Mouse (Mus musculus) c-Kit-positive CD71-negative TER-119-negative erythroid progenitor cells, embryonic 14.5 days (primary cell): ENCODE data around the gene Tuba3a.

ENCODE experiments used
- DNase-seq: peaks from one replicate; pipeline ENCODE4 v3.0.0-alpha.2; 2013; ENCODE audit warnings: low read depth

Tuba3a gene

GRCm38 (mm10) chr6:125265239-125265638 is 20.6 kb downstream of the Tuba3a start:
- DNase-seq = no peak

GRCm38 (mm10) chr6:125264219-125264618 is 21.6 kb downstream of the Tuba3a start:
- no peak for DNase-seq

GRCm38 (mm10) chr6:125260006-125260555 is 25.8 kb downstream of the Tuba3a start:
- DNase-seq = no peak

- no peak for DNase-seq
Observed at GRCm38 (mm10) chr6:125256222-125256966, 29.4 kb downstream of the Tuba3a start.

GRCm38 (mm10) chr6:125255516-125256044 is 30.3 kb downstream of the Tuba3a start:
- no peak for DNase-seq

GRCm38 (mm10) chr6:125253863-125254715 is 31.8 kb downstream of the Tuba3a start:
- DNase-seq = no peak

- DNase-seq = no peak
Observed at GRCm38 (mm10) chr6:125252711-125253110, 33.1 kb downstream of the Tuba3a start.

GRCm38 (mm10) chr6:125252285-125252684 is 33.6 kb downstream of the Tuba3a start:
- no peak for DNase-seq

GRCm38 (mm10) chr6:125244551-125244950 is 41.3 kb downstream of the Tuba3a start:
- DNase-seq = no peak

- DNase-seq = no peak
Observed at GRCm38 (mm10) chr6:125241566-125241965, 44.3 kb downstream of the Tuba3a start.

- DNase-seq = no peak
Observed at GRCm38 (mm10) chr6:125240617-125241016, 45.2 kb downstream of the Tuba3a start.

- no peak for DNase-seq
Observed at GRCm38 (mm10) chr6:125239547-125239946, 46.3 kb downstream of the Tuba3a start.

GRCm38 (mm10) chr6:125238396-125238795 is 47.4 kb downstream of the Tuba3a start:
- DNase-seq = no peak

- DNase-seq = no peak
Observed at GRCm38 (mm10) chr6:125237421-125237820, 48.4 kb downstream of the Tuba3a start.

GRCm38 (mm10) chr6:125236782-125237181 is 49.1 kb downstream of the Tuba3a start, which contains the start of gene Cd27:
TSS of gene Cd27 (minus strand) at chr6:125237010.
- DNase-seq = no peak

GRCm38 (mm10) chr6:125236341-125236740 is 49.5 kb downstream of the Tuba3a start:
- DNase-seq = no peak

GRCm38 (mm10) chr6:125234520-125234828 is 51.4 kb downstream of the Tuba3a start:
- DNase-seq = no peak

- DNase-seq = no peak
Observed at GRCm38 (mm10) chr6:125233816-125234519, 51.9 kb downstream of the Tuba3a start.

GRCm38 (mm10) chr6:125232516-125232915 is 53.3 kb downstream of the Tuba3a start:
- no peak for DNase-seq

- no peak for DNase-seq
Observed at GRCm38 (mm10) chr6:125232045-125232437, 53.8 kb downstream of the Tuba3a start.

GRCm38 (mm10) chr6:125231117-125232044 is 54.5 kb downstream of the Tuba3a start, which contains the start of gene Tapbpl:
TSS of gene Tapbpl (minus strand) at chr6:125231860.
- no peak for DNase-seq
